Mouse (Mus musculus) forebrain, embryonic 11.5 days (tissue): ENCODE results near the gene Fry. TPM values are rescaled to one million over a fixed set of nuclear protein-coding genes. Genes with fewer than 3 reads are reported as not detected.
A peak's percentile ranks its signal among the peaks of the same experiment; 100 is the strongest.

Experiments used
- ATAC-seq: fragments of 200-750 bp; cut with Nextera tagmentation; replicated peaks from 2 replicates; pipeline ENCODE4 v1.8.0; 2017; ENCODE audit warnings: moderate TSS enrichment; ENCODE audit not compliant: low FRiP score
- DNase-seq: peaks from one replicate; pipeline ENCODE4 v3.0.0-alpha.2; 2017; ENCODE audit warnings: low spot score
- H3K27ac ChIP-seq: fragments of 300-500 bp; sonication (generic); 2 replicates; pipeline ENCODE4 v1.5.1; 2014; ENCODE audit warnings: low read depth, low read length
- H3K27me3 ChIP-seq: fragments of 300-500 bp; sonication (generic); 2 replicates; pipeline ENCODE4 v1.6.1; 2014; ENCODE audit warnings: mild to moderate bottlenecking, low read length, mixed read lengths; ENCODE audit not compliant: control insufficient read depth, insufficient read depth
- H3K36me3 ChIP-seq: fragments of 300-500 bp; sonication (generic); 2 replicates; pipeline ENCODE4 v1.6.1; 2014; ENCODE audit warnings: mild to moderate bottlenecking, low read length, moderate library complexity, mixed read lengths; ENCODE audit not compliant: control insufficient read depth, insufficient read depth
- H3K4me1 ChIP-seq: fragments of 300-500 bp; sonication (generic); replicated peaks from 2 replicates; pipeline ENCODE4 v1.6.1; 2014; ENCODE audit warnings: low read length, mixed read lengths; ENCODE audit not compliant: control insufficient read depth, insufficient read depth
- H3K4me2 ChIP-seq: fragments of 300-500 bp; sonication (generic); 2 replicates; pipeline ENCODE4 v1.6.1; 2014; ENCODE audit warnings: low read depth, mild to moderate bottlenecking, low read length, moderate library complexity, mixed read lengths; ENCODE audit not compliant: severe bottlenecking
- H3K4me3 ChIP-seq: fragments of 300-500 bp; sonication (generic); 2 replicates; pipeline ENCODE4 v1.5.1; 2014; ENCODE audit warnings: low read depth, low read length
- H3K9ac ChIP-seq: fragments of 300-500 bp; sonication (generic); 2 replicates; pipeline ENCODE4 v1.6.1; 2014; ENCODE audit warnings: low read length
- H3K9me3 ChIP-seq: fragments of 300-500 bp; sonication (generic); 2 replicates; pipeline ENCODE4 v1.6.1; 2016; ENCODE audit warnings: low read length, mixed read lengths; ENCODE audit not compliant: control insufficient read depth
- WGBS: fragments of 180-500 bp; shearing (Covaris S2); extraction: QIAGEN DNeasy Blood & Tissue Kit; methylation state at CpG from one replicate; pipeline ENCODE4 v1.1.7; 2014; 5-methylcytosine and 5-hydroxymethylcytosine counted together
- polyA plus RNA-seq: library from polyadenylated mRNA; unstranded; fragments of >200 nt; fragmentation: Nextera tagmentation; extraction: Ambion mirVana; gene quantifications from 2 replicates; pipeline ENCODE4 v1.2.1, GENCODE M21; 2014

Fry gene
- 8.2 and 8.4 TPM in 2 replicates for polyA plus RNA-seq

GRCm38 (mm10) chr5:150118455-150119241, at the start of gene Fry:
Fry (plus strand) TSS chr5:150118645.
- no peaks in the 10 kb centered on the region for H3K36me3 ChIP-seq
- under 1% methylated on average over 55 of the region's 68 CpGs for WGBS
- DNase-seq (peak; percentile 93), ATAC-seq (peak; percentile 99)
- H3K4me1 ChIP-seq: no peaks in the 10 kb centered on the region
- no peak within 1 kb of the TSS for H3K27ac ChIP-seq
- H3K4me2 ChIP-seq: peak within 1 kb of the TSS; percentile 71
- H3K9ac ChIP-seq: peak within 1 kb of the TSS; percentile 59
- H3K9me3 ChIP-seq: no peaks in the 10 kb centered on the region
- H3K4me3 ChIP-seq: peak within 1 kb of the TSS; percentile 62
- H3K27me3 ChIP-seq: no peaks in the 10 kb centered on the region

DNA sequence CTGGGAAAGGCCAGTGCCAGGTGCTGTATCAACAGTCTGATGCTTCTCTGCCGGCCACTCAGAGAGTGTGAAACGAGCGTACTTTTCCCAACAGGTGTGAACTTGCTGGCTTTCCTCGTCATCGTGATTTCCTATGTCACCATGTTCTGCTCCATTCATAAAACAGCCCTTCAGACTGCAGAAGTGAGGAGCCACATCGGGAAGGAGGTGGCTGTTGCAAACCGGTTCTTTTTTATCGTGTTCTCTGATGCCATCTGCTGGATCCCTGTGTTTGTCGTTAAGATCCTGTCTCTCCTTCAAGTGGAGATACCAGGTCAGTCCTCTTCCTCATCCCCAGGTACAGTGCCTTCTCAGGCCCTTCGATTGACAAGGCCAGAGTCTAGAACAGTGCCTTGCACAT, 48.4 kb upstream of the Fry start:
- DNase-seq: no peak
- Histone ChIP-seq H3K9me3 (no peaks in the 10 kb centered on the region), H3K4me3 (no peak overlapping the region), H3K36me3 (no peaks in the 10 kb centered on the region), H3K4me2 (no peak overlapping the region), H3K27me3 (no peaks in the 10 kb centered on the region), H3K4me1 (no peaks in the 10 kb centered on the region), H3K9ac (no peak overlapping the region), H3K27ac (no peak overlapping the region)
- no peak for ATAC-seq
- 17% methylated on average over 10 of the region's 10 CpGs for WGBS

DNA sequence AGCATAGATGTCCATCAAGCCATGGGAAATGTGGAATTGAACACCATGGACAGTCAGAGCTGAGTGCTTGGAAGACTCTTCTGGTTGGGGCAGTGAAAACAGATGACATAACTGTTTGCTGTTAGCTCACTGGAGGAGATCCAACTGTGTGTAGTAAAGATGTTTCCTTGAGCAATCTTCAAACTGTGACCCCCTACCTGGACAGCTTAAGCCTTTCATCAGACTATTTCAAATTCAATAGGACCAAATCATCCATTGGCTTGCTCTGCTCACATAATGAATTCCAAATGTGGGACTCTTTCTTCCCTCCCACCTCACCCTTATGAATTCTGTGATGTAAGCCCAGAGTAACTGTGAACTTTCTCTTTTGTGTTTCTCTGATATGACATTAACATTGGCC, 46.7 kb upstream of the Fry start:
- no peak overlapping the region for H3K4me2 ChIP-seq
- H3K36me3 ChIP-seq: no peaks in the 10 kb centered on the region
- H3K27me3 ChIP-seq: no peaks in the 10 kb centered on the region
- no peak for DNase-seq
- H3K4me3 ChIP-seq: no peak overlapping the region
- H3K27ac ChIP-seq: no peak overlapping the region
- H3K4me1 ChIP-seq: no peaks in the 10 kb centered on the region
- ATAC-seq: no peak
- H3K9ac ChIP-seq: no peak overlapping the region
- H3K9me3 ChIP-seq: no peaks in the 10 kb centered on the region

DNA sequence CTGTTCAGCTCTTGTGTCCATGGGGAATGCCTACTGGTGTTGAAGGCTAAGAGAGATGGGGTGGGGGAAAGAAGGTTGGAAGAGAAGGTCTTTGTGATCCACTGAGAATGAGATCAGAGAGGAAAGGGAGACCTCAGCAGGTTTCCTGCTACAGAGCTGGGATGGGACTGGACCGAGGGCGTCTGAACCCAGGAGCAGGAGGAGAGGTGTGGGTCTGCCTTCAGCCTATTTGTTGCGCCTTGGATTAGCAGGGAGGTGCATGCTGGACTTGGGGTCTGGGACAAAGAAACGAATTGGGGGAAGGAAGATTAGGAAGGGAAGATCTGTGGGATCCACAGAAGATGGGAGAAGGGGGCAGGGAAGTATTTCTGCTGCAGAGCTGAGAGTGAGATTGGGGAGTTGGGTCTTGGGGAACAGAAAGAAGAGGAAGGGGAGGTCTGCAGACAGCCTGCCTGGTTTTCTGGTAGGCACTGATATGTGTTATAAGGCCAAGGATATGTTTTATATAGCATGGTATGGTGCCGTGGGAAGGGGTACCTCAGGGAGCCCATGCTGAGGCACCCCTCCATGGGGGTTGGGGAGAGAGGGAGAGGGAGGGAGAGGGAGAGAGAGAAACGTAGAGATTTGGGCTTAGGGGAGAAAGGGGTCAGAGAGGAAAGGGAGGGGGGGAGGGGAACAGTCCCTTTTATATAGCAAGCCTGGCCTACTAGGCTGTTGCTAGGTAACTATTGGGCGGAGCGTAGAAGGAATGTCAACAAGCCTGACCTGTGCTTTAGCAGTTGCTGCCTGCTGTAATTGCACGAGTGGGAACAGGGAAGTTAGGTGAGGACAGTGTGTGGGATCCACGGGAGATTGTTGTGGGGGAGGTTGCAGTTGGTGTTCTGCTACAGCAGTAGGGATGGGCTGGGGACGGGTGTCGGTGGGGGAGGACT, 38.3 kb upstream of the Fry start:
- H3K4me2 ChIP-seq: peak overlapping the region; percentile 22
- H3K27me3 ChIP-seq: no peaks in the 10 kb centered on the region
- H3K4me3 ChIP-seq: no peak overlapping the region
- H3K36me3 ChIP-seq: no peaks in the 10 kb centered on the region
- DNase-seq (peak; percentile 73), ATAC-seq (peak; percentile 94)
- H3K27ac ChIP-seq: no peak overlapping the region
- no peaks in the 10 kb centered on the region for H3K4me1 ChIP-seq
- WGBS: 16% methylated on average over 12 of the region's 12 CpGs
- no peaks in the 10 kb centered on the region for H3K9me3 ChIP-seq
- H3K9ac ChIP-seq: no peak overlapping the region

DNA sequence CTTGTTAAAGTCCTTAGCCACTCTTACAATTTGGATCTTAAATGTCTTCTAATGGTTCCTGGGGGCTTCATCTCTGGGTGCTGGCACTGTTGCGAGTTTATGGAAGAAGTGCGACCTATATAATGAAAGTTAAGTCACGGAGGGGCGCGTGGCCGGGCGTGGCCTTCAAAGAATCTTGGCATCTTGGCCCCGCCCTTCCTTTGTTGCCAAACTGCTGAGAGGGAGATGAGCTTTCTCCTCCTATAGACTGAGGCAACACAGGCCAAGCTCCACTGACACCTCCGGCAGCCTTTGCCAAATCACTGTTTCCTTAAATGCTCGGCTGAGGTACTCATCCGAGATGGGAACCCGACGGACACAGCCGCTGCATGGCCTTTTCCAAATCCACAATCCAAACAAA, 35.7 kb upstream of the Fry start:
- Histone ChIP-seq H3K4me2 (no peak overlapping the region), H3K27me3 (no peaks in the 10 kb centered on the region), H3K9me3 (no peaks in the 10 kb centered on the region), H3K4me1 (no peaks in the 10 kb centered on the region), H3K4me3 (no peak overlapping the region), H3K9ac (no peak overlapping the region), H3K27ac (no peak overlapping the region), H3K36me3 (no peaks in the 10 kb centered on the region)
- DNase-seq: no peak
- WGBS: 92% methylated on average over 14 of the region's 14 CpGs
- ATAC-seq: no peak

DNA sequence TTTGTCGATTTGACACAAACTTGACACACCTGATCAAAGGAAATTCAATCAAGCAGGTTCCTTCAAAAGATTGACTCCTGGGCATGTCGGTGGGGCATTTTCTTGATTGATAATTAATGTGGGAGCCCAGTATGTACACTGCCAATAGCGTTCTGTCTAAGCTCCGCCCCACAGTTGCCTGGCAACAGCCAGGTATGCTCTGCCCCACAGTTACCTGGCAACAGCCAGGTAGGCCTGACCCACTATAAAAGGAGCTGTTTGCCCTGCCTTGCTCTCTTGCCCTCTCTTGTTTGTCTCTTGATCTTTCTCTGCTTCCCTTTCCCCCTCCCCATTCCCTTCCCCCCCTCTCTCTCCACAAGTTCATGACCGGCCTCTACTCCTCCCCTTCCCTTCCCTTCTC, 35.3 kb upstream of the Fry start:
- 64% methylated on average over 5 of the region's 5 CpGs for WGBS
- ATAC-seq (no peak), DNase-seq (no peak)
- no peaks in the 10 kb centered on the region for H3K9me3 ChIP-seq
- no peak overlapping the region for H3K4me2 ChIP-seq
- no peaks in the 10 kb centered on the region for H3K27me3 ChIP-seq
- no peak overlapping the region for H3K27ac ChIP-seq
- no peak overlapping the region for H3K4me3 ChIP-seq
- no peaks in the 10 kb centered on the region for H3K36me3 ChIP-seq
- H3K9ac ChIP-seq: no peak overlapping the region
- no peaks in the 10 kb centered on the region for H3K4me1 ChIP-seq

DNA sequence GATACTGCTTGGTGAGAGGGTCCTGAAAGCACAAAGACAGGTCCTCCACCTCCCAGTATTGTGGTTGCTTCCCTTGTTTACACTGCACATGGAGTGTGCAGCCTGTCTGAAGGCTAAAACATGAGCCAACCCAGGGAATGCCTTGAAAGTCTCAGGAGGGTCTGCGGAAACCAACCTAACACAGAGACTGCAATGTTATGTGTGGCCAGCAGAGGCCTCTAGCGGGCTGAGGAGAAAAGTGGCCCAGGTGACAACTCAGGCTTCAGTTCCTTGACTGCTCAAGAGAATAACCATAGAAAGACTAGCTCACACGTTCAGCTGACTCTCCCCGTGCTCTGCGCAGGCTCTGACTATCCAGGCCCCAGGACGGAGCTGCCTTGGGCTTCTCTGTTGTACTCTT, 20.8 kb upstream of the Fry start:
- no peaks in the 10 kb centered on the region for H3K9me3 ChIP-seq
- no peak overlapping the region for H3K9ac ChIP-seq
- H3K4me2 ChIP-seq: no peak overlapping the region
- H3K4me1 ChIP-seq: no peaks in the 10 kb centered on the region
- no peaks in the 10 kb centered on the region for H3K36me3 ChIP-seq
- ATAC-seq (peak; percentile 71), DNase-seq (peak; percentile 72)
- 8% methylated on average over 6 of the region's 6 CpGs for WGBS
- no peaks in the 10 kb centered on the region for H3K27me3 ChIP-seq
- H3K27ac ChIP-seq: no peak overlapping the region
- H3K4me3 ChIP-seq: no peak overlapping the region

DNA sequence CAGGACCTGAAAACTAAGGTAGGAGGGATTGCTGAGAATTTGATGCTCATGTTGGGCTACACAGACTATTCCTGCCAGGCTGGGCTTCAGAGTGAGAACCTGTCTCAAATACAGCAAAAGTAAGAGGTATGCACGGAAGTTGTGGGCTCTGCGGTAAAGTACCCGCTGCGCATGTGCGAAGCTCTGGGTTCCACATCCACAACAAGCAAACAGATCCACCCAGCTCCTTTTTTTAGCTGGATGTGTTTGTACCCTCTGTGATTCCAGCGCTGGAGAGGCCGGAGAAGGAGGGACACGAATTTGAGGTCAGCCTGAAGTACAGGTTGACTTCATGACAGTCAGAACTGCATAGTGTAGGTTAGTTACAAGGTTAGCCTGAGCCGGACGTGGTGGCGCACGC, 19.7 kb upstream of the Fry start:
- Histone ChIP-seq H3K4me2 (no peak overlapping the region), H3K4me1 (no peaks in the 10 kb centered on the region), H3K9ac (no peak overlapping the region), H3K9me3 (no peaks in the 10 kb centered on the region), H3K27me3 (no peaks in the 10 kb centered on the region), H3K4me3 (no peak overlapping the region), H3K27ac (no peak overlapping the region), H3K36me3 (no peaks in the 10 kb centered on the region)
- ATAC-seq (no peak), DNase-seq (no peak)
- 96% methylated on average over 12 of the region's 12 CpGs for WGBS
